Mouse (Mus musculus) kidney, adult 2 months (tissue): ENCODE results near the gene Abi1.

ENCODE experiments used
- CTCF ChIP-seq: fragments of 200-500 bp; conservative IDR thresholded peaks from 2 replicates; pipeline ENCODE4 v1.5.1; 2011; ENCODE audit warnings: low read depth, mild to moderate bottlenecking, control low read depth, low read length, moderate library complexity, mixed read lengths; ENCODE audit not compliant: insufficient read depth, insufficient read length
- POLR2A ChIP-seq: fragments of 200-500 bp; IDR thresholded peaks from one replicate; pipeline ENCODE4 v1.6.1; 2011; ENCODE audit warnings: low read depth, low read length, control low read depth

DNA sequence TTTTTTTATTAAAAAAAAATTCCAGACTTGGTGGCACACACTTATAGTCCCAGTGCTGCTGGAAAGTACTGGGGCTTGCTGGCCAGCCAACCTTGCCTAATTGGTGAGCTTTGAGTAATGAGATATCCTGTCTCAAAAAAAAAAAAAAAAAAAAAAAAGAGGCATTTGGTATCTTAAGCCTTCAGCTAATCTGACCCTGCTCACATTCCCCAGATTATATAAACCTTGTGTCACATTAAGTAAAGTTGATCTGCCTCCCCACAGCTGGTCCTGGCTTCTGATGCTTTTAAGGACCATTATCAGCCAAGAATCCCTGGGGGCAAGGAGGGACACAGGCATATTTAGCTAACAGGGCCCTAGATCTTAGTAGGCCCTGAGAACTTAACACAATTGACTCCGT lies 5.7 kb upstream of the Abi1 start:
- TF ChIP-seq POLR2A (no peak), CTCF (no peak)
